Mouse (Mus musculus) heart, embryonic 11.5 days (tissue): ENCODE data around the gene Adk. TPM values are rescaled to one million over a fixed set of nuclear protein-coding genes. Genes with fewer than 3 reads are reported as not detected.
"Not testable (repeated sequence)": the region's sequence is repeated elsewhere in the genome, so short reads cannot be mapped to it uniquely, and the experiment has no call there.

Experiments
- ATAC-seq: fragments of 200-750 bp; cut with Nextera tagmentation; replicated peaks from 2 replicates; pipeline ENCODE4 v1.8.0; 2017; ENCODE audit warnings: moderate library complexity; ENCODE audit not compliant: insufficient number of reproducible peaks, low FRiP score, low TSS enrichment
- H3K27ac ChIP-seq: fragments of 300-500 bp; sonication (generic); 2 replicates; pipeline ENCODE4 v1.5.1; 2014; ENCODE audit warnings: mild to moderate bottlenecking, low read depth, low read length
- H3K27me3 ChIP-seq: fragments of 300-500 bp; sonication (generic); 2 replicates; pipeline ENCODE4 v1.6.1; 2014; ENCODE audit warnings: mild to moderate bottlenecking, low read length, mixed read lengths; ENCODE audit not compliant: control insufficient read depth, insufficient read depth
- H3K36me3 ChIP-seq: fragments of 300-500 bp; sonication (generic); 2 replicates; pipeline ENCODE4 v1.6.1; 2014; ENCODE audit warnings: mild to moderate bottlenecking, low read length, moderate library complexity, mixed read lengths; ENCODE audit not compliant: control insufficient read depth, insufficient read depth
- H3K4me1 ChIP-seq: fragments of 300-500 bp; sonication (generic); 2 replicates; pipeline ENCODE4 v1.6.1; 2014; ENCODE audit warnings: low read length; ENCODE audit not compliant: control insufficient read depth, insufficient read depth
- H3K4me2 ChIP-seq: fragments of 300-500 bp; sonication (generic); 2 replicates; pipeline ENCODE4 v1.6.1; 2014; ENCODE audit warnings: mild to moderate bottlenecking, moderate library complexity
- H3K4me3 ChIP-seq: fragments of 300-500 bp; sonication (generic); 2 replicates; pipeline ENCODE4 v1.5.1; 2014; ENCODE audit warnings: low read depth, low read length
- H3K9ac ChIP-seq: fragments of 300-500 bp; sonication (generic); 2 replicates; pipeline ENCODE4 v1.6.1; 2014; ENCODE audit warnings: mild to moderate bottlenecking, low read depth, low read length, moderate library complexity
- H3K9me3 ChIP-seq: fragments of 300-500 bp; sonication (generic); replicated peaks from 2 replicates; pipeline ENCODE4 v1.6.1; 2016; ENCODE audit warnings: low read length; ENCODE audit not compliant: control insufficient read depth
- WGBS: fragments of 180-500 bp; shearing (Covaris S2); extraction: QIAGEN DNeasy Blood & Tissue Kit; methylation state at CpG from one replicate; pipeline ENCODE4 v1.1.7; 2014; ENCODE audit not compliant: insufficient replicate concordance; 5-methylcytosine and 5-hydroxymethylcytosine counted together
- polyA plus RNA-seq: library from polyadenylated mRNA; unstranded; fragments of >200 nt; fragmentation: Nextera tagmentation; extraction: Ambion mirVana; gene quantifications from 2 replicates; pipeline ENCODE4 v1.2.1, GENCODE M21; 2014

Gene Adk
- polyA plus RNA-seq, 1 experiment from 2014 or later: 261 TPM

- 85% methylated on average over 7 of the region's 7 CpGs for WGBS
These were observed 428.9 kb downstream of the Adk start, which contains the start of gene Kat6b for GRCm38 (mm10) chr14:21481231-21481630. Kat6b (plus strand) TSS chr14:21481434.

DNA sequence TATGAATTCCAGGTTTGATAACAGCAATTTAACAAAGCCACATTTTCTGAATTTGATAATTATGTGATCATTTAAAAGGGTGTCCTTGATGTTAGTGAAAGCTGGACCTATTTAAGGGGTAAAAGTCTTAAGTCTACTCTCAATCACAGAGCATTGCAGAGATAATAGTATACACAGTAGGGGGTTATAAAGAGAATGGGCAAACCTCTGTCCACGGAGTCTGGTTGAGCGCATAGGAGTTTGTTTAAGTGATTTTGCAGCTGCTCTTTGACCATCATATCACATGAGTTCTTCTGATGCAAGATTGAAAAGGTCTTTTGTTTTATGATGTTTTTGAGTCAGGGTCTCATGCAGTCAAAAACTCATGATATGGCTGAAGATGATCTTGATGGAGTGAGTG is 431.8 kb downstream of the Adk start:
- H3K27ac ChIP-seq: no peak overlapping the region
- no peaks in the 10 kb centered on the region for H3K36me3 ChIP-seq
- no peak overlapping the region for H3K9ac ChIP-seq
- ATAC-seq: no peak
- no peak overlapping the region for H3K4me2 ChIP-seq
- no peak overlapping the region for H3K4me3 ChIP-seq
- no peaks in the 10 kb centered on the region for H3K4me1 ChIP-seq
- H3K9me3 ChIP-seq: no peaks in the 10 kb centered on the region
- 82% methylated on average over 2 of the region's 2 CpGs for WGBS
- H3K27me3 ChIP-seq: no peaks in the 10 kb centered on the region

More at GRCm38 (mm10) chr14:21481231-21481630, 428.9 kb downstream of the Adk start, which contains the start of gene Kat6b:
- H3K36me3 ChIP-seq: no peaks in the 10 kb centered on the region
- no peaks in the 10 kb centered on the region for H3K4me1 ChIP-seq
- H3K27me3 ChIP-seq: no peaks in the 10 kb centered on the region
- no peak within 1 kb of the TSS for H3K27ac ChIP-seq
- H3K9ac ChIP-seq: no peak within 1 kb of the TSS
- no peaks in the 10 kb centered on the region for H3K9me3 ChIP-seq
- ATAC-seq: no peak
- H3K4me2 ChIP-seq: no peak within 1 kb of the TSS
- no peak within 1 kb of the TSS for H3K4me3 ChIP-seq

- no peaks in the 10 kb centered on the region for H3K36me3 ChIP-seq
- no peaks in the 10 kb centered on the region for H3K9me3 ChIP-seq
- H3K9ac ChIP-seq: no peak overlapping the region
- no peak overlapping the region for H3K4me3 ChIP-seq
- no peaks in the 10 kb centered on the region for H3K4me1 ChIP-seq
- H3K4me2 ChIP-seq: no peak overlapping the region
- H3K27me3 ChIP-seq: no peaks in the 10 kb centered on the region
- no peak for ATAC-seq
- 88% methylated on average over 10 of the region's 10 CpGs for WGBS
- no peak overlapping the region for H3K27ac ChIP-seq
These were observed 432.3 kb downstream of the Adk start for GRCm38 (mm10) chr14:21484693-21485092.

- no peaks in the 10 kb centered on the region for H3K27me3 ChIP-seq
- H3K27ac ChIP-seq: no peak overlapping the region
- no peaks in the 10 kb centered on the region for H3K36me3 ChIP-seq
- no peak overlapping the region for H3K4me3 ChIP-seq
- WGBS: 85% methylated on average over 3 of the region's 3 CpGs
- no peak overlapping the region for H3K9ac ChIP-seq
- ATAC-seq: no peak
- H3K4me2 ChIP-seq: no peak overlapping the region
- no peaks in the 10 kb centered on the region for H3K4me1 ChIP-seq
- no peaks in the 10 kb centered on the region for H3K9me3 ChIP-seq
These were observed 433.7 kb downstream of the Adk start for GRCm38 (mm10) chr14:21485961-21486520.

GRCm38 (mm10) chr14:21487135-21487534 is 434.8 kb downstream of the Adk start:
- not testable (repeated sequence) for H3K27me3 ChIP-seq, H3K4me3 ChIP-seq, H3K36me3 ChIP-seq, ATAC-seq, H3K9ac ChIP-seq, H3K4me2 ChIP-seq, H3K9me3 ChIP-seq, H3K27ac ChIP-seq, H3K4me1 ChIP-seq
- WGBS: 87% methylated on average over 2 of the region's 2 CpGs

DNA sequence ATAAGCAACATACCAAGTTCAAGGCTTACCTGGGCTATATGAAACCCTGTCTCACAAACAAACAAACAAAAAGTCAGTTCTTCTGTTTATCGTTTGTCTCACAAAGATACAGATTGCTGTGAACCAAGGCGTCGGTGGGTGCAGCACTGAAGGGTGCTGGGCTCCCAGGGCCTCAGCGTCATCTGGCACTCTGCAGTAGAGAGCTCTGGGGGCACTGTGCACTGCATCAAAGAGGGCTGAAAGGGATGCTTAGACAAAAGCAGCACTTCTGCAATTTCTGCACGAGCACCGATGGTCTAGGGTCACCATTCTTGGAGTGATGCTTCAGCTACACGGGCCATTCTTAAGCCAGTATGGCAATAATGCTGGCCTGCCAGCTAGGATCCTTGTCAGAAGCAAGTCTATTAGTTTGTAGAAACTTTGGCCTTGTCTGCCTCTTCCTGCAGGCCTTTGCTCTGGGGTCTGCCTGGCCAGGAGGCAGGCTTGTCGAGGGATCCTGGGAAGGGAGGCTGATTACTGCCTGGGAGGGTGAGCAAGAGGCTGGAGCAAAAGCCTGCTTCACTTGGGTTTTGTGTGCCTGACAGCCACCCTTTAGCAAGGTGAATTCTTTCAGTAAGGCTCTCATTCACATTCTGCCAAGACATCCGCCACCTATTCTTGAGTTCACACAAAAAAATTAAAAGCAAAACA is 436.2 kb downstream of the Adk start:
- not testable (repeated sequence) for ATAC-seq, H3K4me3 ChIP-seq, H3K27ac ChIP-seq, H3K9ac ChIP-seq, H3K36me3 ChIP-seq, H3K4me2 ChIP-seq, H3K9me3 ChIP-seq, H3K27me3 ChIP-seq, H3K4me1 ChIP-seq
- WGBS: 79% methylated on average over 8 of the region's 9 CpGs

GRCm38 (mm10) chr14:21489116-21489485 is 436.7 kb downstream of the Adk start:
- Histone ChIP-seq H3K9ac (no peak overlapping the region), H3K27ac (no peak overlapping the region), H3K4me3 (no peak overlapping the region), H3K36me3 (no peaks in the 10 kb centered on the region), H3K4me2 (no peak overlapping the region), H3K27me3 (no peaks in the 10 kb centered on the region), H3K4me1 (no peaks in the 10 kb centered on the region), H3K9me3 (no peaks in the 10 kb centered on the region)
- ATAC-seq: no peak
- WGBS: 84% methylated on average over 3 of the region's 3 CpGs

- 71% methylated on average over 4 of the region's 4 CpGs for WGBS
- Histone ChIP-seq H3K36me3 (no peaks in the 10 kb centered on the region), H3K4me1 (no peaks in the 10 kb centered on the region), H3K9me3 (no peaks in the 10 kb centered on the region), H3K27ac (no peak overlapping the region), H3K4me2 (no peak overlapping the region), H3K9ac (no peak overlapping the region), H3K27me3 (no peaks in the 10 kb centered on the region), H3K4me3 (no peak overlapping the region)
- no peak for ATAC-seq
These were observed 437.8 kb downstream of the Adk start for GRCm38 (mm10) chr14:21490141-21490540.
